Mouse (Mus musculus): ENCODE measurements at regions not wholly inside any gene's neighbourhood (a gene's known extent, or its start where the extent isn't known, plus 50 kb on each side); places are given as distances from the start of the nearest gene placed in this dataset.

GRCm38 (mm10) chr10:118699292-118699691 is 170.7 kb downstream of the Dyrk2 start:
- no peak overlapping the region for H3K4me3 ChIP-seq
- H3K27ac ChIP-seq, result no peak overlapping the region
- ATAC-seq (ENCODE audit: low FRiP score), result no peak
- no peaks in the 10 kb centered on the region for H3K36me3 ChIP-seq
- no peaks in the 10 kb centered on the region for H3K4me1 ChIP-seq (replicated peaks)
- 81% methylated on average over 3 of the region's 3 CpGs for WGBS
- H3K9me3 ChIP-seq, result no peaks in the 10 kb centered on the region
- no peak overlapping the region for H3K9ac ChIP-seq
- H3K4me2 ChIP-seq, result no peak overlapping the region
- H3K27me3 ChIP-seq, result no peaks in the 10 kb centered on the region

GRCm38 (mm10) chr10:118700115-118700514 is 169.9 kb downstream of the Dyrk2 start:
- no peaks in the 10 kb centered on the region for H3K27me3 ChIP-seq
- no peak overlapping the region for H3K9ac ChIP-seq
- H3K4me1 ChIP-seq (replicated peaks), result no peaks in the 10 kb centered on the region
- no peak overlapping the region for H3K27ac ChIP-seq
- H3K4me3 ChIP-seq, result no peak overlapping the region
- H3K9me3 ChIP-seq, result no peaks in the 10 kb centered on the region
- WGBS, result 92% methylated on average over 4 of the region's 4 CpGs
- no peaks in the 10 kb centered on the region for H3K36me3 ChIP-seq
- no peak for ATAC-seq (ENCODE audit: low FRiP score)
- no peak overlapping the region for H3K4me2 ChIP-seq

GRCm38 (mm10) chr10:118706020-118706419 is 164.0 kb downstream of the Dyrk2 start:
- no peak overlapping the region for H3K4me2 ChIP-seq
- no peaks in the 10 kb centered on the region for H3K36me3 ChIP-seq
- H3K4me3 ChIP-seq, result no peak overlapping the region
- no peaks in the 10 kb centered on the region for H3K4me1 ChIP-seq (replicated peaks)
- no peaks in the 10 kb centered on the region for H3K27me3 ChIP-seq
- H3K9ac ChIP-seq, result no peak overlapping the region
- 96% methylated on average over 3 of the region's 3 CpGs for WGBS
- H3K9me3 ChIP-seq, result no peaks in the 10 kb centered on the region
- no peak overlapping the region for H3K27ac ChIP-seq
- no peak for ATAC-seq (ENCODE audit: low FRiP score)

DNA sequence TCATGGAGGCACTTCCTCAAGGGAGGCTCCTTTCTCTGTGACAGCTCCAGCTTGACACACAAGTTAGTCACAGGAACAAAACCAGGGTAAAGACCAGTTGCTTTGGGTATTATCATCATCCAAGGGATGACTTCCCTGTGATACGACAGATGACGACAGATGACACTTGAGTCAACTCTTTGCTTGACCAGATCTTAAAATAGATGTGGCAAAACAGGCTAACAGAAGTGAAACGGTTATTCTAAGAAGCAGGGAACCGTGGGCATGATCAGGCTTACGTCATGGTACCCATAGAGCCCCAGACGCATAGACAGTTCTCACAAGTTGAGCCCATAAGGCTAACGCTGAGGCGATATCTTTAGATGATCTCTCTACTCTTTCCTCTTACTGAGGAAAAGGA is 160.3 kb downstream of the Dyrk2 start:
- Histone ChIP-seq H3K36me3 (no peaks in the 10 kb centered on the region), H3K9me3 (no peaks in the 10 kb centered on the region), H3K27me3 (no peaks in the 10 kb centered on the region), H3K4me1 (replicated peaks) (peaks cover 6% of the 10 kb centered on the region), H3K27ac (no peak overlapping the region), H3K4me3 (no peak overlapping the region), H3K4me2 (no peak overlapping the region), H3K9ac (no peak overlapping the region)
- no peak for ATAC-seq (ENCODE audit: low FRiP score)
- WGBS, result 97% methylated on average over 8 of the region's 8 CpGs

DNA sequence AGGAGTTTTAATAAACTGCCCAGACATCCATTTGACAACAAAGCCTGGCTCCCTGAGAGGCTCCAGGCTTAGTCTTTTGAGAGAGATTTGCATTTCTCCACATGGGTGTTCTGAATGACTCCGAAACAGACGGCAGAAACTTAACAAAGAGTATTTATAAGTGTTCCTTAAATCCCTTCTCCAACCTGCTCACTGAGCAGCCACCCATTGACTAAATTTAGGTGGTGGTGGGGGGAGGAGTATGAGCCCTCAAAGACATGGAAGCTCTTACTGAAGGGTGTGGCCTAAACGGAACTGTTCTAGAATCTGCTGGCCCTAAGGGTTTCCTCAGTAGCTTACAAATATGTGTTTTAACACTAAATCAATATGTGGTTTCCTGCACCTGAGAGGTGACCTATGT is 158.5 kb downstream of the Dyrk2 start:
- WGBS, result 54% methylated on average over 3 of the region's 3 CpGs
- ATAC-seq (ENCODE audit: low FRiP score), result no peak

GRCm38 (mm10) chr10:118711951-118712350 is 158.1 kb downstream of the Dyrk2 start:
- Histone ChIP-seq H3K4me2 (no peak overlapping the region), H3K27me3 (no peaks in the 10 kb centered on the region), H3K36me3 (no peaks in the 10 kb centered on the region), H3K9ac (no peak overlapping the region), H3K9me3 (no peaks in the 10 kb centered on the region), H3K4me3 (no peak overlapping the region), H3K4me1 (replicated peaks) (peaks cover 6% of the 10 kb centered on the region), H3K27ac (no peak overlapping the region)
- 86% methylated on average over 10 of the region's 10 CpGs for WGBS
- no peak for ATAC-seq (ENCODE audit: low FRiP score)

More for the DNA sequence above, 158.5 kb downstream of the Dyrk2 start:
- Histone ChIP-seq H3K36me3 (no peaks in the 10 kb centered on the region), H3K27me3 (no peaks in the 10 kb centered on the region), H3K4me3 (no peak overlapping the region), H3K4me1 (replicated peaks) (peaks cover 6% of the 10 kb centered on the region), H3K4me2 (no peak overlapping the region), H3K27ac (no peak overlapping the region), H3K9me3 (no peaks in the 10 kb centered on the region), H3K9ac (no peak overlapping the region)

- Histone ChIP-seq H3K9ac (no peak overlapping the region), H3K4me1 (replicated peaks) (peaks cover 6% of the 10 kb centered on the region), H3K27me3 (no peaks in the 10 kb centered on the region), H3K4me3 (no peak overlapping the region), H3K9me3 (no peaks in the 10 kb centered on the region), H3K36me3 (no peaks in the 10 kb centered on the region), H3K27ac (no peak overlapping the region), H3K4me2 (no peak overlapping the region)
- ATAC-seq (ENCODE audit: low FRiP score), result no peak
- WGBS, result 90% methylated on average over 6 of the region's 6 CpGs
Observed at GRCm38 (mm10) chr10:118712951-118713350, 157.1 kb downstream of the Dyrk2 start.

DNA sequence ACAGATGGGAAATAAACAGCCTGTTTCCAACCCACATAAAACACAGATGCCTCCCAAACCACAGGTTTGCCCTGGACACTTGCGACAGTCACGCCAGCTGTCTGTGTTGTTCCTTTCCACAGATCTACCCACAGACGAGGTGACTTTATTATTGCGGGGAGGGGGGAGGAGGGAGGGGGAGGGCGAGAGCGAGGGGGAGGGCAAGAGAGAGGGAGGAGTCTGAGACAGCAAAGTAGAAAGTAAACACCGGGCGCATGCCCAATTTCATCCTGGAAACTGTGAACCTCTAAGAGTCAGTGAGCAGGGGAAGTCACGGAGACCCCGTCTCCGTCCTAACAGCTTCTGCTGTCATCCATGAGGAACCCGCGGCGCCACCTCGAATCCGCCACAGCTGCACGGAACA is 155.8 kb downstream of the Dyrk2 start:
- no peak for ATAC-seq (ENCODE audit: low FRiP score)
- H3K4me2 ChIP-seq, result no peak overlapping the region
- H3K27me3 ChIP-seq, result no peaks in the 10 kb centered on the region
- peaks cover 6% of the 10 kb centered on the region for H3K4me1 ChIP-seq (replicated peaks)
- no peaks in the 10 kb centered on the region for H3K9me3 ChIP-seq
- WGBS, result 92% methylated on average over 17 of the region's 17 CpGs
- H3K27ac ChIP-seq, result no peak overlapping the region
- H3K36me3 ChIP-seq, result no peaks in the 10 kb centered on the region
- H3K9ac ChIP-seq, result no peak overlapping the region
- H3K4me3 ChIP-seq, result no peak overlapping the region

GRCm38 (mm10) chr10:118714595-118714994 is 155.4 kb downstream of the Dyrk2 start:
- H3K27ac ChIP-seq, result no peak overlapping the region
- no peak overlapping the region for H3K9ac ChIP-seq
- H3K4me2 ChIP-seq, result no peak overlapping the region
- ATAC-seq (ENCODE audit: low FRiP score), result no peak
- WGBS, result 84% methylated on average over 4 of the region's 4 CpGs
- no peak overlapping the region for H3K4me3 ChIP-seq
- no peaks in the 10 kb centered on the region for H3K36me3 ChIP-seq
- no peaks in the 10 kb centered on the region for H3K9me3 ChIP-seq
- H3K27me3 ChIP-seq, result no peaks in the 10 kb centered on the region
- peaks cover 6% of the 10 kb centered on the region for H3K4me1 ChIP-seq (replicated peaks)

DNA sequence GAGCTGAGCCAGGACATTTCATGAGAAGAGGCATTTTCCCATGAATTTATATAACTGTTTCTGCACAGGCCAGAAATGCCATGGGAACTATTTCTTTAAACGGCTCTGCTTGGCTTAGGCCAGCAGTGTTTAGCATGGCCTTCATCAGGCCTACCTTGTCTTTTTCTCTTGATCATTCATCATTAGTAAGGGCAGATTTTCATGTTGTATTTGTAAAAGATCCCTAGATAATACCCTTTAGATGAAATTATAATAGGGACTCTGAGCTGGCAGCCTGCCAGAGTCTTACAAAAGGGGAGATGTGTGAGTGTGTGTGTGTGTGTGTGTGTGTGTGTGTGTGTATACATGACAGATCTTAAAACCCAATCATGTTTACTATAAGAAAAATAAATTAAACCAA is 149.4 kb downstream of the Dyrk2 start:
- no peaks in the 10 kb centered on the region for H3K9me3 ChIP-seq
- H3K4me2 ChIP-seq, result no peak overlapping the region
- no peaks in the 10 kb centered on the region for H3K27me3 ChIP-seq
- no peak; the same call in 1 of the 2 replicates for ATAC-seq (ENCODE audit: low FRiP score)
- no peaks in the 10 kb centered on the region for H3K36me3 ChIP-seq
- WGBS, result 30% methylated on average over 1 of the region's 1 CpGs
- no peak overlapping the region for H3K4me3 ChIP-seq
- no peak overlapping the region for H3K9ac ChIP-seq
- peaks cover 15% of the 10 kb centered on the region for H3K4me1 ChIP-seq (replicated peaks)
- H3K27ac ChIP-seq, result peak overlapping the region; percentile 62

DNA sequence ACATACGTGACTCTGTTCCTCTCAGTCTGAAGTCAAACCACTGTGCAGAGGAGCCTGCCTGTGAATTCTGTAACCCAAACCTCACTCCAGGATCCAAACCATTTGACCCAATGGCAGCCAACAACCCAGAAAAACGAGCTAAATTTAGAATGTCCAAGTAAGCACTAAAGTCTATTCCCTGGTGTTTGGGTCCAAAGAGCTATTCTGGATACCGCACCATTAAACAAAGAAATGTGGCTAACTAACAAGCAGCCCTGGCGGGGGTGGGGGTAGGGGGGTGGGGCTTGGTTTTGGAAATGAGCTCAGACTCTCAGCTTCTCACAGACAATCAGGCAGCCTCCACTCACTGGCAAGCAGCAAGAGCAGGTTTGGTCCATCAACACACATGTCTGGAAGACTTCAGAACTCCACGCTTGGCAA is 147.9 kb downstream of the Dyrk2 start:
- no peak for ATAC-seq (ENCODE audit: low FRiP score)
- no peak overlapping the region for H3K9ac ChIP-seq
- 57% methylated on average over 5 of the region's 5 CpGs for WGBS
- H3K27ac ChIP-seq, result no peak overlapping the region
- H3K4me3 ChIP-seq, result no peak overlapping the region
- H3K4me1 ChIP-seq (replicated peaks), result peaks cover 15% of the 10 kb centered on the region
- no peaks in the 10 kb centered on the region for H3K36me3 ChIP-seq
- no peak overlapping the region for H3K4me2 ChIP-seq
- H3K9me3 ChIP-seq, result no peaks in the 10 kb centered on the region
- no peaks in the 10 kb centered on the region for H3K27me3 ChIP-seq

DNA sequence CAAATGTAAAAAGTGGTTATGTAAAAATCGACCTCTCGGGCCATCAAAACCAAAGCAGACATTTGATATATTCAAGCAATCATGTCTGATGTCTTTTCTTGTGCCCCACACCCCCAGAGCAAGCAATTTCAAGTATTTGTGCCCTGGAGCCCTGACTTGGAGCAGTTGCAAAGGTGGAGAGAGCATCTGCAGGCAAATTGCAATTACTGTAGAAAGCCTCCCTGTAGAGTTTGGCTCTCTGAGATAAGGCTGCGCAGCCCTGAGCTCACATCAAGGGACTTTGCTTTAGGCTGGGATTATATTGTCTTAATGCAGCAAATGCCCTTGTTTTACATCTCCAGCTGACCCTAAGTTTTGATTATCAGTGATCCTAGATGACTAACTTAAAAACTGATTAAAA is 147.3 kb downstream of the Dyrk2 start:
- Histone ChIP-seq H3K27me3 (no peaks in the 10 kb centered on the region), H3K4me2 (no peak overlapping the region), H3K9ac (no peak overlapping the region), H3K4me1 (replicated peaks) (peaks cover 15% of the 10 kb centered on the region), H3K9me3 (no peaks in the 10 kb centered on the region), H3K27ac (no peak overlapping the region), H3K36me3 (no peaks in the 10 kb centered on the region), H3K4me3 (no peak overlapping the region)
- 62% methylated on average over 3 of the region's 3 CpGs for WGBS
- no peak for ATAC-seq (ENCODE audit: low FRiP score)

- Histone ChIP-seq H3K27me3 (no peaks in the 10 kb centered on the region), H3K9me3 (no peaks in the 10 kb centered on the region), H3K27ac (no peak overlapping the region), H3K9ac (no peak overlapping the region), H3K36me3 (no peaks in the 10 kb centered on the region), H3K4me2 (no peak overlapping the region), H3K4me3 (no peak overlapping the region), H3K4me1 (replicated peaks) (no peaks in the 10 kb centered on the region)
- 92% methylated on average over 4 of the region's 4 CpGs for WGBS
- ATAC-seq (ENCODE audit: low FRiP score), result no peak
Observed at GRCm38 (mm10) chr10:118736093-118736492, 133.9 kb downstream of the Dyrk2 start.

- no peaks in the 10 kb centered on the region for H3K4me1 ChIP-seq (replicated peaks)
- H3K4me3 ChIP-seq, result no peak overlapping the region
- no peaks in the 10 kb centered on the region for H3K9me3 ChIP-seq
- no peaks in the 10 kb centered on the region for H3K27me3 ChIP-seq
- no peak overlapping the region for H3K27ac ChIP-seq
- H3K9ac ChIP-seq, result no peak overlapping the region
- no peak overlapping the region for H3K4me2 ChIP-seq
- no peaks in the 10 kb centered on the region for H3K36me3 ChIP-seq
- no peak for ATAC-seq (ENCODE audit: low FRiP score)
Observed at GRCm38 (mm10) chr10:118737064-118737463, 132.9 kb downstream of the Dyrk2 start.

All from hindbrain, embryonic 13.5 days (tissue).